Mouse (Mus musculus) heart, embryonic 13.5 days (tissue): ENCODE results near the gene Ctnnd1. TPM values are rescaled to one million over a fixed set of nuclear protein-coding genes. Genes with fewer than 3 reads are reported as not detected.

Source experiments
- polyA plus RNA-seq: library from polyadenylated mRNA; unstranded; fragments of >200 nt; fragmentation: Nextera tagmentation; extraction: Ambion mirVana; gene quantifications from 2 replicates; pipeline ENCODE4 v1.2.1, GENCODE M21; 2015

Ctnnd1 gene
- polyA plus RNA-seq, 1 experiment from 2014 or later: 63.6 TPM

Other genes starting within 250 kb of the Ctnnd1 start
- 38.6 and 39.2 TPM in 2 replicates for gene Calcrl, start 225.4 kb downstream of the Ctnnd1 start, polyA plus RNA-seq
- gene Tfpi, start 174.0 kb downstream of the Ctnnd1 start, polyA plus RNA-seq: 72.0 and 80.3 TPM in 2 replicates
- 0.10 and 0.12 TPM in 2 replicates for gene Btbd18, start 8.3 kb upstream of the Ctnnd1 start, polyA plus RNA-seq
- 272 and 285 TPM in 2 replicates for gene Selenoh, start 20.0 kb upstream of the Ctnnd1 start, polyA plus RNA-seq
- gene Gm28635, start 27.3 kb upstream of the Ctnnd1 start, polyA plus RNA-seq: not detected in 2 replicates
- 26.1 and 26.6 TPM in 2 replicates for gene Med19, start 27.6 kb upstream of the Ctnnd1 start, polyA plus RNA-seq
- 136 and 163 TPM in 2 replicates for gene Tmx2, start 28.4 kb upstream of the Ctnnd1 start, polyA plus RNA-seq
- 20.8 and 21.9 TPM in 2 replicates for gene Zdhhc5, start 64.4 kb upstream of the Ctnnd1 start, polyA plus RNA-seq
- 16.4 and 18.5 TPM in 2 replicates for gene Clp1, start 76.6 kb upstream of the Ctnnd1 start, polyA plus RNA-seq
- 7.3 and 8.4 TPM in 2 replicates for gene Ypel4, start 83.3 kb upstream of the Ctnnd1 start, polyA plus RNA-seq
- gene Gm19426, start 92.9 kb upstream of the Ctnnd1 start, polyA plus RNA-seq: 5.7 and 6.5 TPM in 2 replicates
- 38.8 and 40.2 TPM in 2 replicates for gene Serping1, start 124.7 kb upstream of the Ctnnd1 start, polyA plus RNA-seq
- 92.5 and 114 TPM in 2 replicates for gene Ube2l6, start 148.1 kb upstream of the Ctnnd1 start, polyA plus RNA-seq
- gene Smtnl1, start 171.9 kb upstream of the Ctnnd1 start, polyA plus RNA-seq: 0.24 and 0.27 TPM in 2 replicates
- gene Timm10, start 176.2 kb upstream of the Ctnnd1 start, polyA plus RNA-seq: 72.3 and 89.1 TPM in 2 replicates
- gene Slc43a1, start 188.1 kb upstream of the Ctnnd1 start, polyA plus RNA-seq: 16.1 and 17.1 TPM in 2 replicates
- gene Rtn4rl2, start 235.9 kb upstream of the Ctnnd1 start, polyA plus RNA-seq: 0.72 and 0.99 TPM in 2 replicates